Mouse (Mus musculus): ENCODE data around the gene Shroom3.
A peak's percentile ranks its signal among the peaks of the same experiment; 100 is the strongest.

The Shroom3 gene

DNA sequence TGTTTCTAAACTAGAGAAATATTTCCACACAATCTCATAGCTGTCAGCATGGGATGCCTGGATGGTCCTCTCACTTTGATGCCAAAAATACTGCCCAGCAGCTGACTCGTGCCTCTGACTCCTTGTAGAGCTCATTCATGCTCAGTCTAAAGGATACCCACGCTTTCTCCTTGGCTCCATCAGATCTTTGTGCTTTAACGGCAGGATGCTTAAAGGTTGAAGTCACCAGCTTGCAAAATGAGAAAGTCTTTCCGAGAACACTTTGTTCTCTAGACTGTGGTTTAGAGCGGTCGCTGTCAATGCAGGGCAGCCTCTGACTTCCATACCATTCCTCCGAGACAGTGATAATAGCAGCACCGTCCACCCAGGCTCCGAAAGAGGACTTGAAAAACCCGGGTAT, 249.8 kb downstream of the Shroom3 start:
- no peak for DNase-seq (ENCODE audit: low spot score in 2 of 2)

DNA sequence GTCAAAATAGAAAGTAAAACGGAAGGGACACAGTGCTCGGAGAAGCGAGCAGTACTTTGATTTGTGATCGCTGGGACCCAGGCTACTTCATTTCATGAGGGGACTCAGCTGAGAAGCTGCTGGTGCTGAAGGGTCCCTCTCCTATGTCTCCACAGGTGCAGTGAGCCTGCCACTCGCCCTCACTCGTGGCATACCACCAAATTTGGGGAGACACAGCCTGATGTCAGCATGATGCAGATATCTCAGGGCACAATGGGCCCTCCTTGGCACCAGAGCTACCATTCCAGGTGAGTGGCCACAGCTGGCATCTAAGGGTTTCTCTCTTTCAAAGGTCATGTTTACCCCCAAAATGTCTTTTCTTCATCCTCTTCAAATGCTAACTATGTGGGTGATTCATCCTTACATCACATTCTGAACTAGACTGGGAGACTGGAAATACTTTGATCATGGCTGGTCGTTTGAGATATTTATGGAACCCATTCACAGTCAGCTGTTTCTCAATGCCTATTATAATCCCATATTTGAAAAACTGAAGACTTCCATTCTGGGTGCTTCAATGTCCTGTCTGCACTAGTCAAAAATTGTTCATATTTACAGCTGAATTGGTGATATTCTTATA, 250.5 kb downstream of the Shroom3 start:
- DNase-seq (ENCODE audit: low spot score in 2 of 2) = no peak

DNA sequence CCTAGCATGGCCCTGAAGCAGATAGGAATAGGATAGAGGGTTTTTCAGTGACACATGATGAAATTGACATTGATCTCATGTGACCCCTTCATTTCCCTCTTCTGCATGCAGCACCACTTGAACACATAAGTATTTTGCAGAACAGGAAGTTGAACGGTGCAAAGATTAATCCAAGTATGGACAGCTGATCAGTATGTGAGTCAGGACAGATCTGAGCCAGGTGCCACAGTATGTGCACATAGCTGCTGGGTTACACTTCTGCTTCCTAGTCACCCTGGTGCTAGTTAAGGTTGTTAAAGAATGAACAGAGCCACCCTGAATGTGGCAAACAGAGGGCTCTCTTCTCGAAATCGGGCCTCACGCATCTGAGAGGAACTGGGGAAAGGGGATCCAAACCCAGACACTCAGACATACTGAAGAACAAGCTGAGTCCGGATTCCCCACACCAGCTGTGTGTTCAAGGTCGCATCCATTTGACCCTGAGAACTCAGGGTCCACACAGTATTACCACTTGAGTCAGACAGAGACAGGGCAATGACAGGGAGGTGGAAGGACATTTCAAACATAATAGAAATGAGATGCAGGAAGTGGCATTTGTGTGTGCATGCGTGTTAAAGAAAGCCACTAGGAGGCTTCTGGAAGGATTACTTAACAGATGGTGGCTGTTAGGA, 251.2 kb downstream of the Shroom3 start:
- DNase-seq (ENCODE audit: low spot score in 2 of 2) = no peak

- no peak for DNase-seq (ENCODE audit: low spot score in 2 of 2)
Measured at GRCm38 (mm10) chr5:92935883-92936282, 252.6 kb downstream of the Shroom3 start.

DNA sequence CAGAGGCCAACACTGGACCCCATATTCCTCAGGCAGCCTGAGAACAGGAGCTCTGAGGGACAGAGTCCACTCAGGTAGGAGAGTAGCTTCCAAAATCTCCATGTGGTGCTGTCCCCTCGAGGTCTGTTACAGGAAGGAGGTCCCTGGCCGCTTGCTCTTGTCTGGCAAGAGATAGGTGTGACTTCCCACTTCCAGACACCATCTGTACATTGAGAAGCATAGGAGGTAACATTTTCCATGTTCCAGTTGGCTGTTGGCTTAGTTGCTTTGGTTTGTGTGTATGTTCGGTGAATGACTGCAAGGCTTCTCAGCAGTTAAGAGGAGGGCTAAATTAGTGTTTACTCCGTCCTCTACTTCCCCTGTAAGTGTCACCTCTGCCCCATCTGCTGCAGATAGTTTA, 254.5 kb downstream of the Shroom3 start:
- no peak for DNase-seq (ENCODE audit: low spot score in 2 of 2)

DNA sequence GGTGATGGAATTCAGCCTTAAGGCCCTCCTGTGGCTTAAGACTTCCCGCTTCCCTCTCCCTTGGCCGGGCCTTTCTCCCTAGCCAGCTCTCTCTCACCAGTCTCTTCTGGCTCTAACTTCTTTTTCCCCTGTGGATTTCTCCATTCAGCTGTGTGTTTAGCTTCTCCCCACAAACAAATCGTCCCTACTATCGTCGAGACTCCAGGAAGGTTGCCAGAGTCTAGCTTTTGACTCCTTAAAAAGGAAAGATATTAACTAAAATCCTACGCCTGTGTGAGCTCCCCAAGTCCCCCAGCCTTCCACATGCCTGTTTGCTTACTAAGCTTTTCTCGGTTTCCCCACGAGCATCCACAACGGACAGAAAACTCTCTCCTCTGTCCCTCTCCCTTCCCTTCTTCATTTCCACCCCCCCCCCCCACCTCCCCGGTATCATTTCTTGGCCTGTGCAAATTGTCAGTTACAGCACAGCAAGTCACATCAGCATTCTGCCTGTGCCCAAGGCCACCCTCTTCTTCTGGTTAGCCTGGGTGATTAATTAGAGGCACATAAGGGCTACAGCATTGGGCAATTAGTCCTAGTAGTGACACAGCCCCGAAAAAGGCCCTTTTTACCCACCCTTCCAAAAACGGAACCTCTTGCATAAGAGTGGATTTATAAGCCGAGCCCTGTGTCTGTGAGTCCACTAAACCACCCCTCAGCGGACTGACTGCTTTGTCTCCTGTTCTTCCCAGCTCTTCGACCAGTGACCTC, 256.2 kb downstream of the Shroom3 start:
- DNase-seq (ENCODE audit: low spot score in 2 of 2) = no peak

DNA sequence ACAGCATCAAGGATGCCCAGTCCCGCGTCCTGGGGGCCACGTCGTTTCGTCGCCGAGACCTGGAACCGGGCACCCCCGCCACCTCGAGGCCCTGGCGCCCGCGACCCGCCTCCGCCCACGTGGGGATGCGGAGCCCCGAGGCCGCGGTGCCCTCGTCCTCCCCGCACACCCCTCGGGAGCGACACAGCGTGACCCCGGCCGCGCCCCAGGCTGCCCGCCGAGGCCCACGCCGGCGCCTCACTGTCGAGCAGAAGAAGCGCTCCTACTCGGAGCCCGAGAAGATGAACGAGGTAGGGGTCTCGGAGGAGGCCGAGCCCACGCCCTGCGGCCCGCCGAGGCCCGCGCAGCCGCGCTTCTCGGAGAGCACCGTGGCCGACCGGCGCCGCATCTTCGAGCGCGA, 258.9 kb downstream of the Shroom3 start:
- DNase-seq (ENCODE audit: low spot score in 2 of 2) = no peak

- no peak for DNase-seq (ENCODE audit: low spot score in 2 of 2)
Measured at GRCm38 (mm10) chr5:92942577-92942976, 259.3 kb downstream of the Shroom3 start.

- DNase-seq (ENCODE audit: low spot score in 2 of 2) = no peak
Measured at GRCm38 (mm10) chr5:92944867-92945266, 261.6 kb downstream of the Shroom3 start.

GRCm38 (mm10) chr5:92948972-92949745, 265.9 kb downstream of the Shroom3 start:
- no peak for DNase-seq (ENCODE audit: low spot score in 2 of 2)

- DNase-seq (ENCODE audit: low spot score in 2 of 2) = no peak
Measured at GRCm38 (mm10) chr5:92950583-92950982, 267.3 kb downstream of the Shroom3 start.

GRCm38 (mm10) chr5:92951079-92951478, 267.8 kb downstream of the Shroom3 start:
- no peak for DNase-seq (ENCODE audit: low spot score in 2 of 2)

DNA sequence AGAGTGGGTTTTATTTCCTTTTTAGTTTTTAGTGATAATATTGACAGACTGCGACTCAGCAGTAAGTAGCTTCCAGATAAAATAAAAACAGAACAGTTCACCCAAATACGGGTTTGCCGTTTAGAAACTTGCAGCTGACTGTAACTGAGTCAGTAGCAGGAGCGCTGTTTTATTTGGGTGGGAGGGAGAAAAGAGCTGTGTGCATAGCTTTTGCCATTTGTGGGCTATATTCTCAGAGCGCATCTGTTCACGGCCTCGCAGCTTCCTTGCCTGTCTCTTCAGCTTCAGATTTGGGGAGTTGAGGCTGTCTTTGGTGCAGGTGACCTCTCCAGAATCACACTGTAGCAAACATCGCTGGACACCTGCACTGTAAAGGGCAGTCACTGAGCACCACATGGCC, 270.6 kb downstream of the Shroom3 start:
- no peak for DNase-seq (ENCODE audit: low spot score in 2 of 2)

DNA sequence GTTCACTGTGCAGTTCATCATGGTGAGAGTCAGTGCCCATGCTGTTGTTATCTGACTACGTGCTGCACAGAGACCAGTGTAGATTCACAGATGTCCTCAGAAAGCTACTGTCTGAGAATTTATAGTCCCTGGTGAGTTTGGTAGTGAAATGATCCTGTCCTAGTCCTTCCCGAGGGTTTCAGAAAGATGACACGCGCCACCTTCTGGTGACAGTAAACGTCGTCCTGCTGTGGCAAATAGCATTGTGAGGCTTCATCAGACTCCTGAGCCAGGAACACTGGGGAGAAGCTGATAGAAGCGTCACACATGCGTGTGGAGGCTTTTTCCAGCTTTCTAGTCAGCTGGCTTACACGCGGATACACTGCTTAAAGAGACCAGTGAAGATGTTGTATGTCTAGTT, 271.1 kb downstream of the Shroom3 start:
- peak; percentile 71 to 75 for DNase-seq (ENCODE audit: low spot score in 2 of 2)

DNA sequence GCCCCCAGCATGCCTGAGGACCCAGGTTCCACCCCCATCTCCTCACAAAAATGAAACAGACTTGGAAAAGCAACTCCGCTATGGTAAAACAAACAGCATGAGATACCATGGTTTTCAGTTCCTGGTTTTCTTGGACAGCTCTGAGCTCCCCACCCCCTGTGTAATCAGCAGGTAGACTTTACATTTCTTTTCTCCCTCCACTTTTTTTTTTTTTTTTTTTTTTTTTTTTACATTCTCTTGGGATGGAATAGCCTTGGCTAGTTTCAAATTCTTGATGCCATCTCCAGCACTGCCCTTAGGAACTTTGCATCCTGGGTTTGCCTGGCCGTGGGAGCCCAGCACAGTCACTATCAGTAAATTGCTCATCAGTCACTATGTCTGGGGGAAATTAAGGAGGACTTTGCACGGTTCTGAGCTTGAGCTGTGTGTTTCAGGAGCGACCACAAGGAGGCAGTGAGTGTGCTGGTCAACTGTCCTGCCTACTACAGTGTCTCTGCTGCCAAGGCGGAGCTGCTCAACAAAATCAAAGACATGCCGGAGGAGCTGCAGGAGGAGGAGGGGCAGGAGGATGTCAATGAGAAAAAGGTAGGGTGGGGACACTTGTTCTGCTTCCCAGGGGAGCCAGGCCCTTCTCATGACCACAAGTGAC, 271.7 kb downstream of the Shroom3 start:
- no peak for DNase-seq (ENCODE audit: low spot score in 2 of 2)

DNA sequence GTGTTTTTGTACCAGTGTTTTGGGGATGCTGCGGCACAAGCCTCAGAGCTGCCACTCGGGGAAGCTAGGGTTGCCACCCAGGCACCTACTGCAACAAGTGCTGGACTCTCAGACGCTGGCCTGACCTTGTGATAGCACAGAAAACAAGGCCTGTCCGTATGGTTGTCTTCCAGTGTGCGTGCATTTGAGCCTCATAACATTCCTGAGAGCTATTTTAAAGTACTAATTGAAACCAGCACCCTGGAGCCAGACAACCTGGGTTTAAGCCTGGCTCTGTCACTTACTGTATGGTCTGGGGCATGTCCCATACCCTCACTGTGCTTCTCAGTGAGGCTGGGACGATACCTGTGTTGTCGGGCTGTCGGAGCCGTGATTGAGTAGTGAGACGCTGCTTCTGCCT, 276.1 kb downstream of the Shroom3 start:
- no peak for DNase-seq (ENCODE audit: low spot score in 2 of 2)

GRCm38 (mm10) chr5:92959708-92960107, 276.5 kb downstream of the Shroom3 start:
- no peak for DNase-seq (ENCODE audit: low spot score in 2 of 2)

GRCm38 (mm10) chr5:92961353-92961752, 278.1 kb downstream of the Shroom3 start:
- DNase-seq (ENCODE audit: low spot score in 2 of 2) = no peak

DNA sequence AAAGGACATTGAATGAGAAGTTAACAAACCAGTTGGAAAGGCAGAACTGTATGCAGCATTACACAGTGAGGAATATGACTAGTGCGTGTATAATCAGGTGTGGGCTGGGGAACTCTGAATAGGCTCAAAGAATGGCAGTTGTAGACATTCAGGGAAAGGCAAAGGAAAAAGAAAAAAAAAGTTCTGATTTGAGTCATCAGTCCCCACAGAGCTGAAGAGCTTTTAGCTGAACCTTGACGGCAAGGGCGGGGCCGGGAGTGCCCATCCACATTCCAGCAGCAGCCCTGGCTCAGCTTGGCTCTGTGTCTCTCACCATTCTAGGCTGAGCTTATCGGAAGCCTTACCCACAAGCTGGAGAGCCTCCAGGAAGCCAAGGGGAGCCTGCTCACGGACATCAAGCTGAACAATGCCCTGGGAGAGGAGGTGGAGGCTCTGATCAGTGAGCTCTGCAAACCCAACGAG, 278.6 kb downstream of the Shroom3 start:
- no peak for DNase-seq (ENCODE audit: low spot score in 2 of 2)

DNA sequence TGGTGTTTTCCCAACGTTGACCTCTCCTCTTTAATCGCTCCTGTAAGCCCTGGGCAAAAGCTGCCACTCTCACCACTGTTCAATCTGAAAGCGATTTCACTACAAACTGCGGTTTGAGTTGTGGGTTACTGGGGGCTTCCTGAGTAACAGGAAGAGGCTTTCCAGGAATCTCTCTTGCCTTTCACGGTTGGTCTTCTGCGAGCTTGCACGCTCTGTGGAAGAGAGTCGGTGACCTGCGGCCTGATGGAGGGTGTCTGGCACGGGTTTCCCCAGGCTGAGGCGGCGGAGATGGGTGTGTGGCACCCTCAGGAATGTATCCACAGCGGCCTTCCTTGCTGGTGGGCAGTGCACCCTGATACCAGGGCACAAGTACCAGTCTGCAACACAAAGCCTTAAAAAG, 281.5 kb downstream of the Shroom3 start:
- no peak for DNase-seq (ENCODE audit: low spot score in 2 of 2)

DNA sequence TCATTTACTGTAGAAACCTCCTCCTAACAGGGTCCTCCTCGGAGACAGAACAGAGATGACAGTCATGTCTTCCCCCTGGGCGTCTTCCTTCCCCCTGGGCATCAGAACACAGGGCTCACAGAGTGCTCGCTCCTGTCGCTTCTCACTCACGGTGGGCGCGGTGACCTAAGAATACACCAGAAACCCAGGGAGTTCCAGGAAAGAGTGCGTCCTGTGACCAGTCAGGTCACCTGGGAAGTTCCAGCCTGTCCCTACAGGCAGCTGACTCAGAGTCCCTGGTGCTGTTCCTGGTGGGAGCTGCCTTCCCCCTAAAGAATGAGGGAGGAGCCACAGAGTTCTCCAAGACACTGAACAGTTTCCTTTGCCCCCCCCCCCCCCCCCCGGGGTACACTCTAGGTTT, 283.9 kb downstream of the Shroom3 start:
- no peak for DNase-seq (ENCODE audit: low spot score in 2 of 2)

DNA sequence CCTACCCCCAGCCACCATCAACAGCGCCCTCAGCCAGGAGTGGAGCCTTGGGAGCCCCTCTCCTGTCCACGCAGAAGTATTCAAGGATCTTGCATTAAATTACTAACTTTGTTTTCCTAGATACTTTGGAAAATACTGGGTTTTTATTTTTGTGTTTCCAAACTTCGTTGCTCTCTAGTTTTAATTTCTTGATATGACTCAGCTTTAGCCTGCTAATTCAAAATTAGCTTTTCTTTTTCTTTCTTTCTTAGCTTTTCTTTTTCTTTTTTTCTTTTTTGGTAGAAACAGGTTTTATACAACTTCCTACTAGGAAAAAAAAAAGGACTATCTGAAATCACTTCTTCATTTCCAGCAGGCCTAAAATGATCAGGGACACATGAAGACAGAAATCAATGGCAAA, 284.7 kb downstream of the Shroom3 start:
- no peak for DNase-seq (ENCODE audit: low spot score in 2 of 2)
